Mouse (Mus musculus): ENCODE results near the gene Ell3.

DNA sequence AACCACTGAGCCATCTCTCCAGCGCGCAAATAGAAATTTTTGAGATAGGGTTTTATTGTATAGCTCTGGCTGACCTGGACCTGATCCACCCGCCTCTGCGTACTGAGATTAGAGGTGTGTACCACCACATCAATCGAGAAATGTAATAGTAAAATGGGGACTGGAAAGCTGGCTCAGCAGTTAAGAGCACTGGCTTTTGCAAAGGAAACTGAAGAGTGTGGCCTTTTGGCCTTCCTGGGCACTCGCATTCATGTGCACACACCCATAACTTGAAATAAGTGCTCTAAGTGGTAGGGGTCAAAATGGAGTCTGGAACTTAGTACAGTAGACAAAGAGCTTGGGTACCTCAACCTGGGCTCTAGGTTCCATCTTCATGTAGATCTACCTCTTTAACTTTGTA lies 27.7 kb downstream of the Ell3 start:
- TF ChIP-seq POLR2A (IDR thresholded peaks at IDR 0.05; ENCODE audit: low read depth, low read length) (no peak), CTCF (IDR thresholded peaks at IDR 0.05; ENCODE audit: borderline replicate concordance, insufficient read depth, low read length) (no peak)
